Mouse (Mus musculus) heart, postnatal 10 days (tissue): ENCODE measurements around the gene Rab31. TPM values are rescaled to one million over a fixed set of nuclear protein-coding genes. Genes with fewer than 3 reads are reported as not detected.
A peak's percentile ranks its signal among the peaks of the same experiment; 100 is the strongest.

Experiments
- DNase-seq, 2 experiments: peaks; one replicate each; pipeline ENCODE4 v3.0.0; 2021
- intact Hi-C: fragments of 180-260 bp; cut with DNase I; formaldehyde crosslinking; loops from one replicate; pipeline ENCODE4 v1.15.1; 2025
- total RNA-seq, 2 experiments: library from RNA; stranded (reverse); gene quantifications; 2 replicates each; pipeline ENCODE4 v1.2.3; 2021

Gene Rab31
- total RNA-seq, 2 experiments from 2014 or later, result 42.9 to 46.5 TPM

GRCm38 (mm10) chr17:65712861-65713535 lies 59.6 kb downstream of the Rab31 start:
- peak; percentile 67 for DNase-seq
- intact Hi-C loops, result loop anchor here (2.0 kb wide), 1 partner anchor 60 kb away; the partner anchor contains the start of gene Rab31

GRCm38 (mm10) chr17:65711779-65712178 lies 60.8 kb downstream of the Rab31 start:
- DNase-seq, result no peak
- intact Hi-C loops, result loop anchor here (2.0 kb wide), 1 partner anchor 61 kb away; the partner anchor contains the start of gene Rab31

GRCm38 (mm10) chr17:65710576-65710975 lies 62.0 kb downstream of the Rab31 start:
- intact Hi-C loops, result no loop called here
- no peak for DNase-seq

GRCm38 (mm10) chr17:65706220-65706619 lies 66.3 kb downstream of the Rab31 start:
- intact Hi-C loops, result loop anchor here (1.0 to 10.0 kb wide), 2 partner anchors 76 to 399 kb away; partner anchors contain the start of genes Ndufv2 and Ppp4r1
- DNase-seq, result peak; percentile 83 to 84

GRCm38 (mm10) chr17:65703527-65704391 lies 68.8 kb downstream of the Rab31 start:
- intact Hi-C loops, result loop anchor here (5.0 to 10.0 kb wide), 2 partner anchors 91 to 401 kb away; partner anchors contain the start of genes Ndufv2 and Vapa
- DNase-seq, result no peak

GRCm38 (mm10) chr17:65701797-65702566 lies 70.6 kb downstream of the Rab31 start:
- DNase-seq, result peak; percentile 90 to 91
- intact Hi-C loops, result loop anchor here (5.0 to 10.0 kb wide), 2 partner anchors 90 to 403 kb away; partner anchors contain the start of genes Ndufv2 and Vapa

GRCm38 (mm10) chr17:65701356-65701755 lies 71.2 kb downstream of the Rab31 start:
- intact Hi-C loops, result loop anchor here (5.0 to 10.0 kb wide), 2 partner anchors 89 to 403 kb away; partner anchors contain the start of genes Ndufv2 and Vapa
- peak in 1 of 2 experiments; percentile 45 for DNase-seq

GRCm38 (mm10) chr17:65700060-65700459 lies 72.5 kb downstream of the Rab31 start:
- DNase-seq, result no peak
- intact Hi-C loops, result loop anchor here (5.0 to 10.0 kb wide), 2 partner anchors 88 to 405 kb away; partner anchors contain the start of genes Ndufv2 and Vapa

- intact Hi-C loops, result no loop called here
- DNase-seq, result no peak
These were observed 74.6 kb downstream of the Rab31 start for GRCm38 (mm10) chr17:65697791-65698463.

GRCm38 (mm10) chr17:65696939-65697338 lies 75.6 kb downstream of the Rab31 start:
- DNase-seq, result no peak
- intact Hi-C loops, result no loop called here

- intact Hi-C loops, result no loop called here
- no peak for DNase-seq
These were observed 80.3 kb downstream of the Rab31 start for GRCm38 (mm10) chr17:65692276-65692675.

GRCm38 (mm10) chr17:65683731-65684130 lies 88.8 kb downstream of the Rab31 start:
- peak; percentile 75 to 76 for DNase-seq
- intact Hi-C loops, result no loop called here

- DNase-seq, result peak in 1 of 2 experiments; percentile 43
- intact Hi-C loops, result no loop called here
These were observed 89.2 kb downstream of the Rab31 start for GRCm38 (mm10) chr17:65683316-65683715.

- no peak for DNase-seq
- intact Hi-C loops, result no loop called here
These were observed 90.4 kb downstream of the Rab31 start for GRCm38 (mm10) chr17:65682071-65682680.

GRCm38 (mm10) chr17:65681516-65681915 lies 91.0 kb downstream of the Rab31 start:
- no peak for DNase-seq
- intact Hi-C loops, result no loop called here

GRCm38 (mm10) chr17:65680801-65681412 lies 91.6 kb downstream of the Rab31 start:
- intact Hi-C loops, result no loop called here
- DNase-seq, result no peak

GRCm38 (mm10) chr17:65679806-65680446 lies 92.6 kb downstream of the Rab31 start:
- intact Hi-C loops, result no loop called here
- peak in 1 of 2 experiments; percentile 38 for DNase-seq

- DNase-seq, result no peak
These were observed 94.8 kb downstream of the Rab31 start for GRCm38 (mm10) chr17:65677742-65678141.

More at GRCm38 (mm10) chr17:65677742-65678141, 94.8 kb downstream of the Rab31 start:
- intact Hi-C loops, result no loop called here
